Mouse (Mus musculus): ENCODE data around the gene Zxdc.
A peak's percentile ranks its signal among the peaks of the same experiment; 100 is the strongest.

Zxdc gene

DNA sequence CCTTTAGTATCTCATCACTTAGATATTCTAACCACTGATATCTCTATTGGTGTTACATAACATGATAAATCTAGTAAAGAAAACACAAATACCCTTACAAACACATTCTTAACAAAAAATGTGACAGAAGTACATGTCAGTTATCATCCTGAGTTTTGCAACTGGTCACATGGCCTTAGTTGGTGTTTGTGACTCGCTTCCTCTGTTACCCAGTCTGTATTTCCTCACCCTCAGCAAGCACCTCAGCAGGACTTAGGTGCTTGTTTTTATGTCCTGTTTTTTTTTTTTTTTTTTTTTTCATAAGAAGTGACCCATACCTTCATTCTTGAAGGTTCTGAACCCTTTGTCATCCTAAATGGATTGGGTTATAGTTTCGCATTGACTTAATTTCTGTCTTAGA is 8.4 kb downstream of the Zxdc start:
- no peak for DNase-seq (ENCODE audit: low spot score)

DNA sequence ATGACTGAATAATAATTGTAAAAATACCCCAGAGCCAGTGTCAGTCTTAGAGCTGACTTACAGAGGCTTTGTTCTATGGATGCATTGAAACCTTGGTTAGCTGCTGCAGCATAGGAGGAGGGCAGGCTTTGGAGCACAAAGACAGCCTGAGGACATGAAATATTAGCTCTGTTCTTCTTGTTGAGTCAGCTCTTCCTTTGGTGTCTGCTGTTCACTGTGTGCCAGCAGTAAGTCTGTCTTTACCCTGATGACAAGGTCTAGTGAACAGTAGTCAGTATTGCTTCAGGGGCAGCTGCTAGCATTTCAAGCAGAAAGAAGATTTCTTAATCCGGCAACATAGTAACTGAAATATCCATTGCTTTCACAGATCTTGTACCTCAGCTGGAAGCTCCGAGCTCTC is 12.2 kb downstream of the Zxdc start:
- no peak for DNase-seq (ENCODE audit: low spot score)

DNA sequence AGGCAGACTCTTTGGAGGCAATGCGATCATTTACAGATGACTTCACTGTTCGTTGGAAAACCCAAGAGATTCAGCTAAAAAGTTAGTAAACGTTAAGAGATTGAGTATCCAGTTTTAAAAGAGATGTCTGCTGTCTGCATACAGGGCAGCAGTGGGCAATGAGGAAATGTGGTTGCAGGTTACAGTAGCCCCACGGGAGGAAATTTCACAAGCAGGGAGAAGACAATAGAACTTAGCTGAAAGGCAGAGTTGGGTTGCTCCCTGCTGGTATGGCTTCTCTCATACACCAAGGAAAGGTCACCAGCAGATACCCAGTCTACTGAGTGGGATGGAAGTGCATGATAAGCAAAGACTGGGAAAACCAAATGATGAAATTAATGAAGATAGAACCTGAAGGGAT is 21.3 kb downstream of the Zxdc start:
- DNase-seq (ENCODE audit: low spot score) = no peak

DNA sequence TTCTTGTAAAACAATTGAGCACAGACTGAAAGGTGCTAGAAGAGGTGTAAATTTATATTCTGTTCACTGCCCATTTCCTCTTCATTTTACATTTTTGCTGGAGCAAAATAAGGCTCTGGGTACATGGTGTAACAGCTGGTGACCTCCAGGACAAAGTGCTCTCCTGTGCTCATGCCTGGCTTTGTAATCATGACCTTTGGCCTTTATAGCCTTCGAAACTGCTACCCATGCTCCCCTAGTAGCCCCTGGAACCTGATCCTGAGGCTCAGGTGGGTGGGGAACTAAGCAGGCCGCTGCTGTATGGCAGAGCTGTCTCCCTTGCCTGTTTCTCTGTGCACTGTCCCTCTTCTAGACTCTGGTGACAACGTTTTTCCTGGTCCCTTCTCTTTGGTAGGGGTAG is 24.7 kb downstream of the Zxdc start:
- DNase-seq (ENCODE audit: low spot score) = no peak

DNA sequence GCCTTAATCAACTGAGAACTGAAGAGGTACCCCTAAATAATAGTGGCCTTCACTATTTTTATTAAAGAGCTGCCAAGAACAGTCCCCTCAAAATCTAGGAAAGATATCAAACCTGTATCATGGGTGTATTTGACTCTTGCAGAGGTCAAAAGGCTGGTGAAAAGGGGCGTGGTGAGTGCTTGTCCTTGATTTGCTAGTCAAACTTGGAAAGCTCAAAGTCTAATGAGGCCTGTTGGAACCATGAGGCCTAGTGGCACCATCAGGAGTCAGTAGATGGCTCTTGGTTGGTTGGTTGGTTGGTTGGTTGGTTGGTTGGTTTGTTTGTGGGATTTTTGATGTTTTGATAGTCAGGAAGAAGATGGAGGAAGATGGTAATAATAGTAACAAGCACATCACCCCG is 26.5 kb downstream of the Zxdc start:
- no peak for DNase-seq (ENCODE audit: low spot score)

DNA sequence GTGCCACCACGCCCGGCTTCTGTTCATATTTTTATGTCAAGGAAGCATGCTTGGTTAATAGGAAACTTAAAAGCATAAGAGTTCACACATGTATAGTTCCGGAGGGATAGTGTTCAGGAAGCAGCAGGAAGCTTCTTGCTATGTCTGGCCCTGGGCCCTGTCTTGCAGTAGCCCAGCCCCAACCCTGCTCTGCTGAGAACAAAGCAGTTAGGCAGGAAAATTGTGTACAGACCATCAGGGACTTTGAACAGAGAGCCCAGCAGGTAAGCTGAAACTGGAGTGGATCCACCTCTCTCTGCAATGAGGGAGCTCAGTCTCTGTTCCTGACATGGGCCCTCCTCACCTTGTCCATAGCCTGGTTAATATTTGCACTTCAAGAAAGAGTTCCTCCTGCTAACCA is 28.0 kb downstream of the Zxdc start:
- DNase-seq (ENCODE audit: low spot score) = no peak

DNA sequence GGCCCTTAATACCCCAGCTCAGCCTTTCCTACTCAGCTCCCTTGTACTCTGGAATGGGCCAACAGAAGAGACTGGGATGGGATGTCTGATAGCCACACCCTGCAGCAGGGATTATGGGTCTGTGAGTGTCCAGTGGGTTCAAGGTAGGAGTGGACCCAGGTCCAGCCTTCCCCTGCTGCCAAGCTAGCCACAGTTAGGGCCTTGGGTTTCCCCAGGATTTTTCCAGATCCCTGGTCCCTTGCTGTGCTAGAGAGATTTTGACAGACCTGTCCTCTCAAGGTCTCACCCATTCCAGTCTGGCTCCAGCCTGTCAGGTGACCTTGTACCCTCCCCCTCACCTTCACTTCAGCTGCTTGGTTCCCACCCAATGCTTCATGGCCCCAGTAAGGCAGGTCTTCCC is 39.3 kb downstream of the Zxdc start:
- no peak for DNase-seq (ENCODE audit: low spot score)

DNA sequence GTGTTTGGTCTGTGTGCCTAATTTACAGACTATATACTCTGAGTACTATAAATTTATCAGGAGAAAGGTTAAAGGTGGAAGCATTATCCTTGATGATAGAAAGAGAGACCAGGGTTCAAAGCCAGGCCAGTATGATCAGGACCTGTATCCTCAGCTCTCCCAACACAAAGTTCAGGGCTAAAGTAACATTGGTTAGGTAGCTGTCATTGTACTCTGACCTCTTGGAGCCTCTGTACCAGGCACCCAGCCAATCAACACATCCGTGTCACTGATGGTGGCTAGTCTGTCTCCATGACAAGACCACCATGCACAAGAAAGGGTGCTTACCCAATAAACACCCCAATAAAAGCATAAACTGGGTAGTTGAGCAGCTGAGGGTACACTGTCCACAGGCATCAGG is 41.7 kb downstream of the Zxdc start:
- no peak for DNase-seq (ENCODE audit: low spot score)

DNA sequence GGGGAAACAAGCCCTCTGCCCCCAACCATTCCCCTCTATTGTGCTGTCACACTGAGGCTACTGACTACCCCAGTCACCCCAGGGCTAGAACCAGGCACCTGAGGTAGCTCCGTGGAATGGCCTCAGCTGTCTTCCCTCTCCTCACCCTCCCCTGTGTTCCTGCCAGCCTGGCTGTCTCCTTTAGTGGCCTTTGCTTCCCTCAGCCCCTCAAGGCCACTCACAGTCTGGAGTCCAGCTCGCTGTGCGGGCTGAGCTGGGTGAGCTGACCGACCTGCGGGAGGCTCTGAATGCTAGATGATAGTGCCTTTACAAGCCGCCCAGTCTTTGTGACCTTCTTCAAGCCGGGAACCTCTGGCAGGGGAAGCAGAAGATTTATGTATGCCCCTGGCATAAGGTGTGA is 42.6 kb downstream of the Zxdc start:
- no peak for DNase-seq (ENCODE audit: low spot score)

DNA sequence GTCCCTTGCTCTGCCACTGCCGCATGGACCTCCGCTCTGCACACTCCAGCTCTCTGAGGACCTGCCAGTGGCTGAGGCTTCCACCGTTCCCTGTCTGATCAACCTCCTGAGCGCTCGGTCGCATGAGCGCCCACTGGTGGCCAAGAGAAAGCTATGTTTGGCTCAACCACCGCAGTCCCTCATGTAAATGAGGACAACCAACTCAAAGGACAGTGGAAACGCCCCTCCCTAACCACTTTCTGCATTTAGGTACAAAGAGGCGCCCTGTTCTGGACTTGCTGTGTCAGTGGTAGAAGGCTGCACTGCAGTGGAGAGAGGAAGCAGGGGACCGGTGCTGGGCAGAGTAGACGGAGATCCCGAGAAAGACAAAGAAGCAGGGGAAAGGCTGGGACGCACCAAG is 53.3 kb downstream of the Zxdc start:
- peak; percentile 89 for DNase-seq (ENCODE audit: low spot score)

DNA sequence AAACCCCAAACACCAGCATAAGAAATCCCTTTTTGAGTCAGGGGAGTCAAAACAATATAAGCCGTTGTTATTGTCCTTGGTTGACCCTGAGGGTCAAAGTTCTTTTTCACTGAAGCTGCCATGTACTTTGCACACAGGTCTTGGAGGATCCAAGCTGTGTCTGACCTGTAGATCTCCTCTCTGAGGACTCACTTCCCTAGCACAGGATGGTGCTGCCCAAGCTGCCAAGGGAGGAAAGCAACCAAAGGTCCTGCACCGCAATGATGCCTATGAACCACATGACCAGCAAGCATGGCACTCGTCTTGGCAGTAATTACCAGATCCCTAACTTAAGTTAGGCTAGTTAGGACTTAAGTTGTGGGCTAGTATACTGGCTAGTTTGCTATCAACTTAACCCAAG is 56.1 kb downstream of the Zxdc start:
- DNase-seq (ENCODE audit: low spot score) = no peak

DNA sequence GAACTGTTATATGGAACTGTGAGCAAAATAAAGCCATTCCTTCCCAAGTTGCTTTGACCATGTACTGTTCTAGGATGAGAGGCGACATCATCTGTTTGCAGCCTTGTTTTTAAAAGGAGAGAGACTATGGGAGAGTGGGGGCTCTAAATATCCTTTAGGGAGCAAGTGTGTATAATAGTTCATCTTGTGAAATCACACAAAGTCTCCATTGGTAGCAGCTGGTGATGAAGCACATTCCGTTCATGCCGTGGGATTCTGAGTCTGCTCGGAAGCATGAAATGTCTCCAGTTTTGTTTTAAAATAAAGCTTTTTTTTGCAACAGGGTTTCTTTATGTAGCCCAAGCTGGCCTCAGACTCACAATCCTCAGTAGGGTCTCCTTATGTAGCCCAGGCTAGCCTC is 56.7 kb downstream of the Zxdc start:
- no peak for DNase-seq (ENCODE audit: low spot score)

DNA sequence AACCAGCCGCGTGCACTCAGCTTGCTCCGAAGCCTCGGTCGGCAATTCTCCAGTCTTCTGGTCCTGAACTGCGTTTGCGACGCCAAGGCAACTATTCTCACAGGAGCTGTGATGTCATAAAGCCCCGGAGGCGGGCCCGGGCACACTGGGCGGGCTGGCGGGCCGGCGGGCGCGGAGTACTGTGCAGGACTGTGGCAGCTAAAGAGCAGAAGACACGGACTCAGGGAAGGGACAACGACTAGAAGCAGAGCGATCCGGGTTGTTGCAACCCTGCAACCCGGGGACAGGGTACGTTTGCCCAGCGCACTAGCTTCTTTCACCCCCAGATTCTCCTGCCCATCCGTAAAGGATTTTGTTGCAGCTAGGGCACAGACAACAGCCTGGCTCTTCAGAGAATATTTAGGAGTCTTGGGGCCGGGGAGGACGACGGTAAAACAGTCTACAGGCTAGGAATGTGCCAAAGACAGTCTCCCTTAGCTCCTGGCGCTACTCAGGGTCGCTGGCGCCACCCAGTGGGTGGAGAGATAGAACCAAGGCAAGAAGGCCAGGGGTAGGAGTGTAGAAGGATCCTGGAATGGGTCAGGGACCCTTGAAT is 59.2 kb downstream of the Zxdc start, which contains the start of gene Cfap100:
Gene Cfap100 (minus strand): TSS at position 418 of the 595 bp plus-strand sequence.
- DNase-seq (ENCODE audit: low spot score) = peak; percentile 80

DNA sequence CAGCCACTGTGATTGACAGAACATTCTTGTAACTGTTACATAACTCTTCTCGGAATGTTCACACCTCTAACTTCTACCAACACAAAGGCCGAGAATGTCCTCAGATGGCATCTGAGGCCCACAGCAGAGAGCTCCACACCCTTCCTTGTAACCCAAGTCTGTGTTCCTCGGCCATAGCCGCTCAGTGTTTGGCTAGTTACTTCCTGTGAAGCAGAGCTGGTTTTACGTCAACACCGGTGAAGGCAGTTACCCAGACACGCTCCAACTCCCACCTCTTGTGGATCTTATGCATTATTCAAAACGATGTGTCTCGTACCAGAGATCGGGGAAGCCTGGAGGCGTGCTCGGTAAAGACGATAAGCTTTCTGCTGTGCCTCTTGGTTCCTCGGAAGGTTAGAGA is 60.6 kb downstream of the Zxdc start:
- DNase-seq (ENCODE audit: low spot score) = no peak

DNA sequence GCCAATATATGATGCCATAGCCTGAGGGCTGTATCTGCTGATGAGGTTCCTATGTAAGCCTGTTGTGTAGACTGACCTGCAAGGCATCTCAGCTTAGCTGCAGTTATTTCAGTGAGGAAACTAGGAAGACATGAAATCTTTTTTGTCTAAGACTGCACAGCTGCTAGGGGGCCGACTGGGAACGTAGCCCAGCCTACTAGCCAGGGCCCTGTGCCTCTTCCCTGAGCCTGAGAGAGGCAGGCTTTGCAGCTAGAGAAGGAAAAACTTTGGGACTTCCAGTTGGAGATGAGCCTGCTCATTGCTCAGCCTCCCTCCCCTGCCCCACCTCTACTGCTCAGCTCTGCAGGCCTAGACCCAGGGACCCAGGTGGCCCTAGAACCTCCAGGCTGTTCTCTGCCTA is 62.2 kb downstream of the Zxdc start:
- DNase-seq (ENCODE audit: low spot score) = no peak

DNA sequence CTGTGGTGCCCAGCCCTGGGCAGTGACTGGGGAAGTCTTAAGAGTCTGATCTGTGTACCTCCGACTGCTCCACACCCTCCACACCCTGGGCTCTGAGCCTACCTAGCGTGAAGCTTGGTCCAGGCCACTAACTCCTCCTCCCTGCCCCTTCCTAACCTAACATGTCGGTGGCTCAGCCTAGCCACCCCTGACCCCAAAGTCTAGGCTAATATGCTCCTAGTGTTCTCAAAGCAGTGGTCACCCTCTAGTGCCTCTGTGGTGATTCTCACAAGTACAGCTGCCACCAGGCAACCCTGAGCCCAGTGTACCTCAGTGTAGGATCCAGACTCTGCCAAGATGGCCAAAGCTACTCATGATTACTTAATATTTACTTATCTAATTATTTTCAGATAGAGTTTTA is 65.4 kb downstream of the Zxdc start:
- DNase-seq (ENCODE audit: low spot score) = no peak

DNA sequence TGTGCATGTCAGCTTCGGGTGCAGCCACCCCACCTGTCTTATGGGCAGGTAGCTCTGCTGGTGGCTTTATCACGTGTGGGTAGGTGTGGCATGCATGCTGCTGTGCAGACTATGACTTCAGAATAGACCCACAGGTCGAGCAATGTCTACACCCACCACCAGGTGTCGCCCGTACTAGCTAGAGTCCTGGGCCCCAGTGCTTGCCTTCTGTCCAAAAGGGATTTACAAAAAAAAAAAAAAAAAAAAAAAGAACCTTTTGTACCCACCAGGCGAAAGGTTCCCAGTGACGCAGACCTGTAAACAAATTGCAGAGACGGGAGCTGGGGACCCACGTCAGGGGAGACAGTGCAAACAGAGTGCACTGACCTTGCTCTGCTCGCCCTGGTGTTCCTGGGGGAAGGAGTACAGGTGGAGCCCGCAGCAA is 65.9 kb downstream of the Zxdc start:
- peak; percentile 90 for DNase-seq (ENCODE audit: low spot score)

DNA sequence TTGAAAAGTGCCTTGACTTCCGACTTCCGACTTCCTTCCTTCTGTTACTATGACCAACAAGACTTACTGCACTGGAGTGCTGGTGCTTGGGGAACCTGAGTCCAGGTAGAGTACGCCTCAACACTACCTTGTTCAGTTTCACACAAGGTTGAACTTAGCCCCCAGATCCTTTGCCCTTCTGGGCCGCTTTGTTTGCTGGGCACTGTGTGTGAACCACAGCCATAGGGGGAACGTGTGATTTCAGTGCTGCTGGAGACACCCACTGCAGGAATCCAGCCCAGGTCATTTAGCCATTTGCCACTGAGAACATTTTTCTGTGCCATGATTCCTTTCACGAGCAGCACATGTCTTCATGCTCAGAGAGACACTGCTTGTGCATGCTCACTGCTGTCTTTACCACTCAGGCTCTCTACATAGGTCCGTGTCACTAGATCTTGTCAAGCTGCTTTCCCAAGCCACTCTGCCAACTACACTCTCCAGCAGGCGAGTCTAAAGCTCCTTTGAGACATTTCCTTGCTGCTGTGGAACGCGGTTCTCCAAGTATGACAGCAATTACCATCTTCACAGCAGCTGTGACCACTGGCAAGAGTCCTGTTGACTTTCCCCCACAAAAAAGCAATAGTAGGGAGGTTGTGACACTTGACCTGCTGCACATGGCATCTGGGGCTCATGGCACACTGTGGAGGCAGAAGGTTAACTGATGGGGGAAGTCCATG is 67.1 kb downstream of the Zxdc start:
- DNase-seq (ENCODE audit: low spot score) = no peak

DNA sequence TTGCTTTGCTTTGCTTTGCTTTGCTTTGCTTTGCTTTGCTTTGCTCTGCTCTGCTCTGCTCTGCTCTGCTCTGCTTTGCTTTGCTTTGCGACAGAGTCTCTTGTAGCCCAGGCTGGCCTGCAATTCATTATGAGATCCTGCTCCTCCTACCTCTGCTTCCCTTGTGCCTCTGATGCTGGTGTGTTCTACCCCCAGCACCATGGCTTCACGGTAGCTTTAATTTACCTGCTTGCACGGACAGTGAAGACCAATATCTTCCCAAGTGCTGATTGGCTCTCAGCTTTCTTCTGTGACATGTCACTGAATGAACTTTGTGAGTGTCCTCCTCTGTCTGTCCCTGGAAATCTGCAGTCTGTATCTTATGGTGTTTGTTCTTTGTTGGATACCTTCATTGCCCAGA is 67.7 kb downstream of the Zxdc start:
- DNase-seq (ENCODE audit: low spot score) = no peak

DNA sequence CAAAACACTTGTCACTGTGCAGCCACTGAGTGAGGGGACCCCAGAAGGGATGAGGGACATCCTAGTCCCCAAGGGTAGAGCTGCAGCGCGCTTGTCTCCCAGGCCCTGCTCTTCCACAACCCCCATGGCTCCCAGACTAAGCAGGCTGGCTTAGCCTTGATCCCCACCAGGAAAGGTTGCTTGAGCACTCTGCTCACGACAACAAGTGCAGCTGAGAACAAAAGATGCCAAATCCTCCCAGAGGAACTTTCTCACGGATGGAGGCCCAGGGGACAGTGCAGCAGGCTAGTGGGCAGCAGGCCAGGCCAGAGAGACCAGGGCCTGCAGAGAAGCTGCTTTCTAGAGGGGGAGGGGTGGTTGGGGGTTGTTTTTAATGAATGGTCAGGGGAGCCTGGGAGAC is 77.6 kb downstream of the Zxdc start:
- DNase-seq (ENCODE audit: low spot score) = no peak

DNA sequence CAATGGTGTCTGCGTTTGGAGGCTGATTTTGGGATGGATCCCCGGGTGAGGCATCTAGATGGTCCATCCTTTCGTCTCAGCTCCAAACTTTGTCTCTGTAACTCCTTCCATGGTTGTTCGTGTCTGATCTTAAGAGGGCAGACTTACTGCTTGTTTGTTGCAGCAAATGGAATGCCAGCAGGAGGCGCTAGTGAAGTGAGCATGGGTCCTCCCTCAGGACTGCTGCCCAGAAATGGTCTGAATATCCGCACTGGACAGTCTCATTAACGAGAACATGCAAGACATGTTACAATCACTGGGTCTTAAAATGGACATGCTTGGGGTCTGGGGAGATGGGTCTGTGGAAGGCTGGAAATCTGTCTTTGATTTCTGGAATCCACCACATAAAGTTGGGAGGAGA is 80.9 kb downstream of the Zxdc start:
- DNase-seq (ENCODE audit: low spot score) = peak; percentile 81

DNA sequence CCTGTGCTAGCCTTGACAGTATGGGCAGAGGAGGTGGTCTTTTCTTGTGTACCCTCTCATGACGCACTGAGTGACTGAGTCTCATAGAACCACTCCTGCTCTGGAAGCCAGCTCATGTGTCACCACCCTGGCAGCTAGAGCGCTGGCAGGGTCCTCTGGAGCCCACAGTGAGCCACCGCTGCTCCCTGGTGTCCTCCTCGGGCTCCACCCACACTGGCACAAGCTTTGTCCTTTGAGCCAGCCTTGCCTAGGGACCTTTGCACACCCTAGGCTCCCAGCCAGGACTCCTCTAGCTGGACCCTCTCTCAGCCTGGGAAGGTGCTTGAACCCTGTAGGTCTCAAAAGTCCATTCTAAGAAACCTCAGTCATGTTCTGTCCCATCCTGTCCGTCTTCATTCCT is 81.4 kb downstream of the Zxdc start:
- DNase-seq (ENCODE audit: low spot score) = no peak

DNA sequence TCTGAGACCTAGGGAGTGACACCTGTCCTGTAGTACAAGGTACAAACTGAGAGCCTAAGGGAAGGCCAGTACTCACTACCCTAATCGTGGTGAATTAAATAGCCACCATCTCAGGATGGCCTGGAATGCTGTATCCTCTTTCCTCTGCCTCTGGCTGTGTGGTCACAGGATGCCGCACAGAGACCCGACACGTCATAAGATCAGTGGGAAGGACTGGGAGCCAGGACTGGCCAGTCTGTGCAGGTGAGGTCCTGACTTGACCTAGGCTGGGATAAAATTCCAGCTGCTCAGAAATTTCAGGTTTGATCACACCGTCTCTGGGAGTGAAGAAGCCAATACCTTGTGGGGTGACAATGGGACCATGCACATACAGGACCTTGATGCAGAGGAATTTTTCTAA is 82.2 kb downstream of the Zxdc start:
- DNase-seq (ENCODE audit: low spot score) = no peak

DNA sequence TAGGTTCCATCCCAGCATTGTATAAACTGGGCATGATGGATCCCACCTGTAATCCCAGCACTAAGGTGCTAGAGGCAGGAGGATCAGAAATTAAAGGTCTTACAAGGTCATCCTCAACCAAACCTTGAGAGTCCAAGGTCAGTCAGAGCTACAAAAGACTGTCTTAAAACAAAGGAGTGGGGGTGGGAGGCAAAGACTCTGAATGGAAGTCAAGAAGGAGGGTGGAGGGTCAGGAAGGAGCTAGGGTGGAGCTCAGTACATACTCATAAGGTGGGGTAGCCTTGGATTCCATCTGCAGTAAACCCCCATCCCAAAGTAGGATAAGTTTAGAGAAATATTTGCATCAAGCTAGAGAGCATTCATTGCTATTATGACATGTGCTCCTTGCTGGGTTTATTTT is 83.3 kb downstream of the Zxdc start:
- DNase-seq (ENCODE audit: low spot score) = no peak

Data from retina, embryonic 14.5 days (tissue).